Mouse (Mus musculus) CH12.LX (cell line): Measurements from ENCODE around the gene Snx9. TPM values are rescaled to one million over a fixed set of nuclear protein-coding genes. Genes with fewer than 3 reads are reported as not detected.

Experiments
- DNase-seq: peaks from one replicate; pipeline ENCODE4 v3.0.0-alpha.2; 2013; ENCODE audit errors: extremely low read depth
- H3K27ac ChIP-seq: 2 replicates; pipeline ENCODE4 v1.5.1; 2012; ENCODE audit warnings: low read depth, mild to moderate bottlenecking, control low read depth, moderate library complexity; ENCODE audit not compliant: insufficient read depth
- H3K27me3 ChIP-seq: replicated peaks from 2 replicates; pipeline ENCODE3; 2012; ENCODE audit warnings: inconsistent platforms
- H3K36me3 ChIP-seq, 2 experiments: replicated peaks in 1 of 2; 2 replicates each; pipeline versions ENCODE3 to v1.6.1; 2012; ENCODE audit warnings: inconsistent platforms in 1 of 2, low read length in 1 of 2, mild to moderate bottlenecking in 1 of 2, mixed read lengths in 1 of 2, moderate library complexity in 1 of 2; ENCODE audit not compliant: control insufficient read depth in 1 of 2, insufficient read depth in 1 of 2
- H3K4me1 ChIP-seq, 2 experiments: 2 replicates each; pipeline ENCODE4 v1.6.1; 2012; ENCODE audit warnings: inconsistent platforms in 1 of 2, moderate library complexity in 1 of 2; ENCODE audit not compliant: insufficient read depth in 2 of 2, control insufficient read depth in 1 of 2
- H3K4me2 ChIP-seq: 2 replicates; pipeline ENCODE4 v1.6.1; 2012; ENCODE audit warnings: low read depth, mild to moderate bottlenecking, control low read depth; ENCODE audit not compliant: poor library complexity, insufficient read depth, severe bottlenecking
- H3K4me3 ChIP-seq, 3 experiments: fragments of 150-350 bp in 1 of 3; sonication (generic) in 1 of 3; replicated peaks in 1 of 3; 2 replicates each; pipeline versions ENCODE3 to v1.5.1; 2011 to 2012; ENCODE audit warnings: low read depth in 2 of 3, low read length in 2 of 3, mild to moderate bottlenecking in 2 of 3, moderate library complexity in 2 of 3, control low read depth in 1 of 3, improper control_type of control experiment in 1 of 3, inconsistent platforms in 1 of 3, mixed read lengths in 1 of 3; ENCODE audit not compliant: poor library complexity in 1 of 3
- H3K79me2 ChIP-seq: replicated peaks from 2 replicates; pipeline ENCODE4 v1.6.1; 2012; ENCODE audit warnings: mild to moderate bottlenecking, moderate library complexity; ENCODE audit not compliant: control insufficient read depth, poor library complexity, insufficient read depth, severe bottlenecking; ENCODE audit errors: extremely low read depth
- H3K9ac ChIP-seq: 2 replicates; pipeline ENCODE4 v1.6.1; 2012; ENCODE audit warnings: low read depth, mild to moderate bottlenecking, control low read depth, moderate library complexity; ENCODE audit not compliant: insufficient read depth
- H3K9me3 ChIP-seq: replicated peaks from 2 replicates; pipeline ENCODE3; 2012; ENCODE audit warnings: low read length, inconsistent platforms, mixed read lengths
- BHLHE40 ChIP-seq: IDR thresholded peaks from 2 replicates; pipeline ENCODE4 v1.6.1; 2011; ENCODE audit warnings: mild to moderate bottlenecking, low read depth, low read length, improper control_type of control experiment
- CHD1 ChIP-seq: IDR thresholded peaks from 2 replicates; pipeline ENCODE4 v1.6.1; 2012; ENCODE audit warnings: low read depth, low read length, improper control_type of control experiment, inconsistent platforms
- CHD2 ChIP-seq: IDR thresholded peaks from 2 replicates; pipeline ENCODE4 v1.6.1; 2011; ENCODE audit warnings: low read length, improper control_type of control experiment
- CTCF ChIP-seq, 2 experiments: IDR thresholded peaks in 1 of 2; conservative IDR thresholded peaks in 1 of 2; 2 replicates each; pipeline ENCODE4 v1.5.1; 2011 to 2012; ENCODE audit warnings: low read depth in 2 of 2, low read length in 2 of 2, improper control_type of control experiment in 1 of 2, inconsistent platforms in 1 of 2, mild to moderate bottlenecking in 1 of 2, moderate library complexity in 1 of 2
- E2F4 ChIP-seq: IDR thresholded peaks from 2 replicates; pipeline ENCODE4 v1.6.1; 2011; ENCODE audit warnings: low read depth, low read length, improper control_type of control experiment; ENCODE audit not compliant: insufficient replicate concordance
- ETS1 ChIP-seq: conservative IDR thresholded peaks from 2 replicates; pipeline ENCODE4 v1.6.1; 2012; ENCODE audit warnings: low read depth, mild to moderate bottlenecking, inconsistent platforms, low read length, improper control_type of control experiment, moderate library complexity
- GABPA ChIP-seq: IDR thresholded peaks from 2 replicates; pipeline ENCODE4 v1.6.1; 2012; ENCODE audit warnings: low read depth, low read length, improper control_type of control experiment, inconsistent platforms; ENCODE audit not compliant: insufficient replicate concordance
- KAT2A ChIP-seq: IDR thresholded peaks from 2 replicates; pipeline ENCODE4 v1.6.1; 2012; ENCODE audit warnings: low read length, improper control_type of control experiment, inconsistent platforms; ENCODE audit not compliant: insufficient replicate concordance
- MAZ ChIP-seq: IDR thresholded peaks from 2 replicates; pipeline ENCODE4 v1.6.1; 2012; ENCODE audit warnings: low read depth, mild to moderate bottlenecking, inconsistent platforms, low read length, improper control_type of control experiment, moderate library complexity
- MXI1 ChIP-seq: IDR thresholded peaks from 2 replicates; pipeline ENCODE4 v1.6.1; 2011; ENCODE audit warnings: mild to moderate bottlenecking, low read depth, low read length, improper control_type of control experiment
- MYC ChIP-seq: IDR thresholded peaks from 2 replicates; pipeline ENCODE4 v1.6.1; 2011; ENCODE audit warnings: low read depth, mild to moderate bottlenecking, improper control_type of control experiment, low read length
- NELFE ChIP-seq: IDR thresholded peaks from 2 replicates; pipeline ENCODE4 v1.6.1; 2011; ENCODE audit warnings: low read depth, low read length, improper control_type of control experiment
- NRF1 ChIP-seq: IDR thresholded peaks from 2 replicates; pipeline ENCODE4 v1.6.1; 2014; ENCODE audit warnings: low read depth, mild to moderate bottlenecking, inconsistent platforms, low read length, improper control_type of control experiment, moderate library complexity
- POLR2A ChIP-seq: IDR thresholded peaks from 2 replicates; pipeline ENCODE4 v1.6.1; 2011; ENCODE audit warnings: low read depth, mild to moderate bottlenecking, improper control_type of control experiment, low read length
- RAD21 ChIP-seq: IDR thresholded peaks from 2 replicates; pipeline ENCODE4 v1.6.1; 2011; ENCODE audit warnings: low read depth, mild to moderate bottlenecking, low read length, improper control_type of control experiment, moderate library complexity
- SIN3A ChIP-seq: IDR thresholded peaks from 2 replicates; pipeline ENCODE4 v1.6.1; 2012; ENCODE audit warnings: low read length, improper control_type of control experiment, inconsistent platforms
- TCF12 ChIP-seq: IDR thresholded peaks from 2 replicates; pipeline ENCODE4 v1.6.1; 2014; ENCODE audit warnings: low read depth, mild to moderate bottlenecking, inconsistent platforms, low read length, improper control_type of control experiment
- ZC3H11A ChIP-seq: IDR thresholded peaks from 2 replicates; pipeline ENCODE4 v1.6.1; 2012; ENCODE audit warnings: low read depth, mild to moderate bottlenecking, inconsistent platforms, low read length, improper control_type of control experiment
- dilution Hi-C: fragments of 300-500 bp; cut with MboI; formaldehyde crosslinking; loops from 2 replicates; pipeline ENCODE4 v1.14.3; 2020; ENCODE audit warnings: low sequenced_read_pairs; ENCODE audit not compliant: extremely low pct_unique_long_range_greater_than_20kb, extremely low pct_ligation_motif_present
- in situ Hi-C: fragments of 300-500 bp; cut with MboI; formaldehyde crosslinking; loops from 3 replicates; pipeline ENCODE4 v1.14.3; 2019; ENCODE audit warnings: low sequenced_read_pairs, low pct_ligation_motif_present, low pct_unique_long_range_greater_than_20kb, mixed read lengths
- polyA plus RNA-seq: library from polyadenylated mRNA; unstranded; fragments of >175 nt; gene quantifications from 2 replicates; pipeline ENCODE4 v1.2.1, GENCODE M21; 2012; ENCODE audit warnings: low read depth; ENCODE audit not compliant: insufficient read length
- total RNA-seq, 2 experiments: library from RNA; depleted of rRNA; stranded (reverse); fragments of 300-350 nt in 1 of 2; fragments of >200 nt in 1 of 2; gene quantifications; 2 replicates each; pipeline ENCODE4 v1.2.3; 2012 to 2014

The Snx9 gene
- total and polyA plus RNA-seq, 3 experiments: 16.3 to 26.3 (median 17.1) TPM

DNA sequence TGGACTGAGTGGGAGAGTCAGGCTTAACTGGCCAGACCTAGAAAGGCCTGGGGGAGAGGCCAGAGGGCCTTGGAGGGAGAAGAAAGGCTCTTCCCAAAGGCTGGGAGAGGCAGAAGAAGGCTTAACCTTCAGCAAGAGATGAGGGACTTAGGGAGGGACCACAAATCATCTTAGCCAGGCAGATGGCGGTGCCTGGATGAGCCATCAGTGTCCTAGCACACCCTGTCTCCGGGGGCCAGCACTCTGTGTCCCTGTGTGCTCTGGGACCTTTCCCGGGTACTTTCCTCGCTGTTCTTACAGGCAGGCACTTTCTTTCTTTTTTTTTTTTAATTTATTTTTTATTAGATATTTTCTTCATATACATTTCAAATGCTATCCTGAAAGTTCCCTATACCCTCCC is 68.6 kb downstream of the Snx9 start:
- H3K9me3 ChIP-seq: no peaks in the 10 kb centered on the region
- in situ Hi-C loops: loop anchor here (25.0 kb wide), 1 partner anchor 472 kb away; the partner anchor contains the start of gene Tmem242
- TF ChIP-seq BHLHE40 (no peak), RAD21 (no peak), SIN3A (no peak), KAT2A (no peak), GABPA (no peak), ETS1 (no peak), MAZ (no peak), NELFE (no peak)
- dilution Hi-C loops: no loop called here
- no peaks in the 10 kb centered on the region for H3K27me3 ChIP-seq
- H3K4me2 ChIP-seq: no peak overlapping the region
- DNase-seq: no peak
- H3K4me1 ChIP-seq: peaks cover 2 to 4% of the 10 kb centered on the region in 2 experiments; a peak in 2 of 4 replicates
- no peaks in the 10 kb centered on the region for H3K79me2 ChIP-seq
- no peak overlapping the region for H3K9ac ChIP-seq
- H3K4me3 ChIP-seq: no peak overlapping the region
- peaks cover 24 to 82% of the 10 kb centered on the region in 2 experiments for H3K36me3 ChIP-seq
- no peak overlapping the region for H3K27ac ChIP-seq

GRCm38 (mm10) chr17:5911591-5911990 is 70.5 kb downstream of the Snx9 start:
- in situ Hi-C loops: loop anchor here (25.0 kb wide), 1 partner anchor 474 kb away; the partner anchor contains the start of gene Tmem242
- TF ChIP-seq NELFE: no peak
- no peak for TF ChIP-seq CHD2
- no peak for TF ChIP-seq MYC
- TF ChIP-seq KAT2A: no peak
- no peak for TF ChIP-seq POLR2A
- TF ChIP-seq TCF12: no peak
- TF ChIP-seq MXI1: no peak
- no peak for TF ChIP-seq CTCF (conservative IDR thresholded peaks at IDR 0.05 in 1 of 2, IDR thresholded peaks at IDR 0.05 in 1 of 2; ENCODE audit: low read depth in 2 of 2, low read length in 2 of 2)
- no peak for TF ChIP-seq MAZ
- no peak for TF ChIP-seq GABPA
- TF ChIP-seq NRF1: no peak
- no peak for TF ChIP-seq E2F4
- no peak for TF ChIP-seq ZC3H11A
- no peak for TF ChIP-seq CHD1
- TF ChIP-seq, all 38 proteins: peak for 0
- no peaks in the 10 kb centered on the region for H3K27me3 ChIP-seq
- no peak overlapping the region for H3K9ac ChIP-seq
- H3K36me3 ChIP-seq: peaks cover 23 to 78% of the 10 kb centered on the region in 2 experiments
- no peak overlapping the region for H3K4me2 ChIP-seq
- no peak overlapping the region for H3K27ac ChIP-seq
- peaks cover 2 to 13% of the 10 kb centered on the region in 2 experiments; a peak in 2 of 4 replicates for H3K4me1 ChIP-seq
- peaks cover 2% of the 10 kb centered on the region for H3K9me3 ChIP-seq
- dilution Hi-C loops: no loop called here
- no peak for DNase-seq
- H3K4me3 ChIP-seq: no peak overlapping the region
- H3K79me2 ChIP-seq: no peaks in the 10 kb centered on the region
